Mouse (Mus musculus): ENCODE data around the gene Kcnc4. TPM values are rescaled to one million over a fixed set of nuclear protein-coding genes. Genes with fewer than 3 reads are reported as not detected.

The Kcnc4 gene
- total RNA-seq, 2 experiments from 2014 or later = 7.7 to 10.5 TPM

Other genes starting within 250 kb of the Kcnc4 start
- gene Cym, start 237.8 kb downstream of the Kcnc4 start, total RNA-seq (2021) = 1 to 10 TPM in 1 of 2 experiments, under 1 TPM in 1; 0.88 to 1.2 TPM
- gene A630076J17Rik, start 228.9 kb downstream of the Kcnc4 start, total RNA-seq (2021) = under 1 TPM in 1 of 2 experiments, not detected in 1; 0.45 TPM
- 1 to 10 TPM; 6.2 to 6.7 TPM for gene Prok1, start 219.8 kb downstream of the Kcnc4 start, total RNA-seq (2021)
- gene Lamtor5, start 180.7 kb downstream of the Kcnc4 start, total RNA-seq (2021) = 10 to 100 TPM; 71.5 to 73.4 TPM
- gene Slc16a4, start 168.3 kb downstream of the Kcnc4 start, total RNA-seq (2021) = under 1 TPM; 0.60 to 0.73 TPM
- 10 to 100 TPM; 35.7 to 39.0 TPM for gene Rbm15, start 125.9 kb downstream of the Kcnc4 start, total RNA-seq (2021)
- 1 to 10 TPM; 2.5 to 3.7 TPM for gene Slc6a17, start 58.5 kb upstream of the Kcnc4 start, total RNA-seq (2021)
- not detected for gene Ubl4b, start 95.5 kb upstream of the Kcnc4 start, total RNA-seq (2021)
- gene Alx3, start 135.5 kb upstream of the Kcnc4 start, total RNA-seq (2021) = not detected
- not detected for gene Gm10961, start 171.8 kb upstream of the Kcnc4 start, total RNA-seq (2021)
- 10 to 100 TPM; 30.2 to 36.4 TPM for gene Strip1, start 172.1 kb upstream of the Kcnc4 start, total RNA-seq (2021)
- 100 to 1,000 TPM; 249 to 285 TPM for gene Ahcyl1, start 237.0 kb upstream of the Kcnc4 start, total RNA-seq (2021)